Mouse (Mus musculus) cerebellum, postnatal 4 days (tissue): Measurements from ENCODE around the gene Myh9.

Experiments used
- DNase-seq, 2 experiments: peaks; one replicate each; pipeline ENCODE4 v3.0.0; 2022; ENCODE audit warnings: low spot score in 2 of 2, mixed read lengths in 1 of 2

Gene Myh9

GRCm38 (mm10) chr15:77807264-77807585, 34.8 kb downstream of the Myh9 start:
- DNase-seq: no peak

GRCm38 (mm10) chr15:77806565-77807263, 35.3 kb downstream of the Myh9 start:
- no peak for DNase-seq

- no peak for DNase-seq
Measured at GRCm38 (mm10) chr15:77805657-77806056, 36.3 kb downstream of the Myh9 start.

- DNase-seq: no peak
Measured at GRCm38 (mm10) chr15:77804949-77805348, 37.0 kb downstream of the Myh9 start.

- DNase-seq: no peak
Measured at GRCm38 (mm10) chr15:77804460-77804859, 37.5 kb downstream of the Myh9 start.

- no peak for DNase-seq
Measured at GRCm38 (mm10) chr15:77803747-77804146, 38.2 kb downstream of the Myh9 start.

- no peak for DNase-seq
Measured at GRCm38 (mm10) chr15:77802992-77803391, 39.0 kb downstream of the Myh9 start.

- DNase-seq: no peak
Measured at GRCm38 (mm10) chr15:77801188-77801587, 40.8 kb downstream of the Myh9 start.

GRCm38 (mm10) chr15:77800511-77800910, 41.5 kb downstream of the Myh9 start:
- DNase-seq: no peak

GRCm38 (mm10) chr15:77799491-77800474, 42.2 kb downstream of the Myh9 start:
- DNase-seq: no peak

- no peak for DNase-seq
Measured at GRCm38 (mm10) chr15:77798664-77799490, 43.1 kb downstream of the Myh9 start.

GRCm38 (mm10) chr15:77797609-77798411, 44.2 kb downstream of the Myh9 start:
- no peak for DNase-seq

- no peak for DNase-seq
Measured at GRCm38 (mm10) chr15:77796409-77797035, 45.5 kb downstream of the Myh9 start.

GRCm38 (mm10) chr15:77794908-77795356, 47.0 kb downstream of the Myh9 start:
- DNase-seq: no peak

GRCm38 (mm10) chr15:77794138-77794907, 47.7 kb downstream of the Myh9 start:
- no peak for DNase-seq

GRCm38 (mm10) chr15:77793554-77793953, 48.4 kb downstream of the Myh9 start:
- DNase-seq: no peak

GRCm38 (mm10) chr15:77793094-77793493, 48.9 kb downstream of the Myh9 start:
- DNase-seq: no peak

- no peak for DNase-seq
Measured at GRCm38 (mm10) chr15:77792056-77792455, 49.9 kb downstream of the Myh9 start.

- no peak for DNase-seq
Measured at GRCm38 (mm10) chr15:77790656-77791405, 51.1 kb downstream of the Myh9 start.
